Mouse (Mus musculus) limb, embryonic 15.5 days (tissue): ENCODE data around the gene Syt2. TPM values are rescaled to one million over a fixed set of nuclear protein-coding genes. Genes with fewer than 3 reads are reported as not detected.

Experiments used
- ATAC-seq: fragments of 200-750 bp; cut with Nextera tagmentation; 2 replicates; pipeline ENCODE4 v1.8.0; 2017; ENCODE audit warnings: low read depth, moderate TSS enrichment; ENCODE audit not compliant: insufficient number of reproducible peaks, low FRiP score, low TSS enrichment
- H3K27ac ChIP-seq: fragments of 300-500 bp; sonication (generic); 2 replicates; pipeline ENCODE4 v1.5.1; 2015; ENCODE audit warnings: moderate library complexity, mild to moderate bottlenecking, inconsistent platforms
- H3K27me3 ChIP-seq: fragments of 300-500 bp; sonication (generic); 2 replicates; pipeline ENCODE4 v1.6.1; 2015; ENCODE audit warnings: inconsistent platforms
- H3K36me3 ChIP-seq: fragments of 300-500 bp; sonication (generic); 2 replicates; pipeline ENCODE4 v1.6.1; 2015; ENCODE audit warnings: inconsistent platforms
- H3K4me1 ChIP-seq: fragments of 300-500 bp; sonication (generic); 2 replicates; pipeline ENCODE4 v1.6.1; 2015; ENCODE audit warnings: inconsistent platforms
- H3K4me2 ChIP-seq: fragments of 300-500 bp; sonication (generic); 2 replicates; pipeline ENCODE4 v1.6.1; 2015; ENCODE audit warnings: mild to moderate bottlenecking, inconsistent platforms
- H3K4me3 ChIP-seq: fragments of 300-500 bp; sonication (generic); 2 replicates; pipeline ENCODE4 v1.5.1; 2015; ENCODE audit warnings: mild to moderate bottlenecking, inconsistent platforms
- H3K9ac ChIP-seq: fragments of 300-500 bp; sonication (generic); 2 replicates; pipeline ENCODE4 v1.6.1; 2015; ENCODE audit warnings: inconsistent platforms
- H3K9me3 ChIP-seq: fragments of 300-500 bp; sonication (generic); 2 replicates; pipeline ENCODE4 v1.6.1; 2016; ENCODE audit warnings: inconsistent platforms
- WGBS: fragments of 180-500 bp; shearing (Covaris S2); methylation state at CpG from one replicate; pipeline ENCODE4 v1.1.7; 2015; 5-methylcytosine and 5-hydroxymethylcytosine counted together
- polyA plus RNA-seq: library from polyadenylated mRNA; unstranded; fragments of >200 nt; fragmentation: Nextera tagmentation; extraction: Ambion mirVana; gene quantifications from 2 replicates; pipeline ENCODE4 v1.2.1, GENCODE M21; 2015

Gene Syt2
- polyA plus RNA-seq, 1 experiment from 2014 or later, result 1.3 TPM

DNA sequence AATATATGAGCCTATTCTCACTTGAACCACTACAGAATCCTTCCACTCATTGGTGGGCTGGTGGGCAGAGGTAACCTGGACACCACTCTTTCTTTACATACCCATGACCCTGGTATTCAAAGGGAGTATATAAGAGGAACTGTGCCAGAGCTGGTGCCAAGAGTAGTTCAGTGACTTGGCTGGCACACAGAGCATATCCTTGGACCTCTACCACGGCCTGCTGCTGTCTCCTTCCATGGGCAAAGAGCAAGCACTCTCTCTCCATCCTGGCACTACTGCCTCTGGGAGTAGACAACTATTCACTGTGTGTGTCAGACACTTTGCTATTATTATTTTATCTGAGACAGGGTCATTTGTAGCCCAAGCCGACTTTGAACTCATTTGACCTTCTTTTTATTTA, 49.8 kb downstream of the Syt2 start:
- no peaks in the 10 kb centered on the region for H3K36me3 ChIP-seq
- ATAC-seq, result no peak

GRCm38 (mm10) chr1:134697073-134697472, 50.6 kb downstream of the Syt2 start:
- Histone ChIP-seq H3K4me3 (no peak overlapping the region), H3K9me3 (no peaks in the 10 kb centered on the region), H3K27ac (no peak overlapping the region), H3K27me3 (no peaks in the 10 kb centered on the region), H3K9ac (no peak overlapping the region), H3K4me2 (no peak overlapping the region), H3K4me1 (0 out of 2 replicates have a peak, but pooled peaks cover 2% of the 10 kb centered on the region), H3K36me3 (no peaks in the 10 kb centered on the region)
- no peak for ATAC-seq
- 77% methylated on average over 4 of the region's 4 CpGs for WGBS

More for the DNA sequence above, 49.8 kb downstream of the Syt2 start:
- Histone ChIP-seq H3K9me3 (no peaks in the 10 kb centered on the region), H3K27ac (no peak overlapping the region), H3K4me3 (no peak overlapping the region), H3K4me1 (0 out of 2 replicates have a peak, but pooled peaks cover 2% of the 10 kb centered on the region), H3K9ac (no peak overlapping the region), H3K4me2 (no peak overlapping the region), H3K27me3 (no peaks in the 10 kb centered on the region)
- 76% methylated on average over 2 of the region's 2 CpGs for WGBS

DNA sequence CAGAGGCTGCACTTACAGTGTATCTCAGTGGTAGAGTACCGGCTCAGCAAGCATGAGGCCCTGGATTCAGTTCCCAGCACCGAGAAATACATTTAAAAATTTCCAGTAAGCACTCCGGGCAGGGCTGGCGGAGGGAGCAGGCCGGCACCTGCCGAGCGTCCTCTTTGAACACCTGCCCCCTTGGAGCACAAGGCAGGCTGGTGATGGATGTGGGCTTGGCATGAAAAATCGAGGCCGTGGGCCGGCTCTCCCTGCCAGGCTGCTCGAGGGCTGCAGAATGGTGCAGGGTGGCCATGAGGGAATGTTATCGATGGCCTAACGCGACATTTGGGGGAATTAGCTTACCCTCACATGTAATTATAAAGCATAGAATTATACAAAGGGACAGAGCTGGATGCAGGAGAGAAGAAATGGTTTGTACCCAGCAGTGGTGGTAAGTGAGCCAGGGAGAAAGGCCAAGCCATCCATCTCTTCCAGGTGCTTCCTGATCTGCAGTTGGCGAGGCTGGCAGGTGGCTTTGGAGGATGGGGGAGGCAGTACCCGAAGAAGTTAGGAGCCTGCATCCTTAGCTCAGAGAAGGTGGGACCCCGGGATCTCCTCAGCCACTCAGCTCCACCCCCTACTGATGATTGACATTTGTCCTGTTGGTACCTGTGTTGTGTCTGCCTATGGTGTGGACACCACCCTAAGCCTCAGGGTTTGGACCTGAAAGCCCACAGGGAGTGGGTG, 51.2 kb downstream of the Syt2 start:
- Histone ChIP-seq H3K27me3 (no peaks in the 10 kb centered on the region), H3K36me3 (no peaks in the 10 kb centered on the region), H3K4me3 (no peak overlapping the region), H3K4me2 (no peak overlapping the region), H3K4me1 (0 out of 2 replicates have a peak, but pooled peaks cover 2% of the 10 kb centered on the region), H3K27ac (no peak overlapping the region), H3K9ac (no peak overlapping the region), H3K9me3 (no peaks in the 10 kb centered on the region)
- ATAC-seq, result no peak
- 84% methylated on average over 17 of the region's 17 CpGs for WGBS

GRCm38 (mm10) chr1:134698486-134698885, 52.0 kb downstream of the Syt2 start:
- 79% methylated on average over 5 of the region's 5 CpGs for WGBS
- H3K27ac ChIP-seq, result no peak overlapping the region
- H3K9ac ChIP-seq, result no peak overlapping the region
- H3K4me3 ChIP-seq, result no peak overlapping the region
- H3K9me3 ChIP-seq, result no peaks in the 10 kb centered on the region
- H3K27me3 ChIP-seq, result no peaks in the 10 kb centered on the region
- H3K4me1 ChIP-seq, result 0 out of 2 replicates have a peak, but pooled peaks cover 2% of the 10 kb centered on the region
- no peak overlapping the region for H3K4me2 ChIP-seq
- H3K36me3 ChIP-seq, result no peaks in the 10 kb centered on the region
- ATAC-seq, result no peak

- Histone ChIP-seq H3K4me1 (0 out of 2 replicates have a peak, but pooled peaks cover 2% of the 10 kb centered on the region), H3K9me3 (no peaks in the 10 kb centered on the region), H3K27ac (no peak overlapping the region), H3K4me2 (no peak overlapping the region), H3K9ac (no peak overlapping the region), H3K36me3 (no peaks in the 10 kb centered on the region), H3K4me3 (no peak overlapping the region), H3K27me3 (peaks cover 3% of the 10 kb centered on the region; the same call in 1 of the 2 replicates)
- ATAC-seq, result no peak
- 72% methylated on average over 9 of the region's 9 CpGs for WGBS
Observed at GRCm38 (mm10) chr1:134699390-134699789, 52.9 kb downstream of the Syt2 start.

DNA sequence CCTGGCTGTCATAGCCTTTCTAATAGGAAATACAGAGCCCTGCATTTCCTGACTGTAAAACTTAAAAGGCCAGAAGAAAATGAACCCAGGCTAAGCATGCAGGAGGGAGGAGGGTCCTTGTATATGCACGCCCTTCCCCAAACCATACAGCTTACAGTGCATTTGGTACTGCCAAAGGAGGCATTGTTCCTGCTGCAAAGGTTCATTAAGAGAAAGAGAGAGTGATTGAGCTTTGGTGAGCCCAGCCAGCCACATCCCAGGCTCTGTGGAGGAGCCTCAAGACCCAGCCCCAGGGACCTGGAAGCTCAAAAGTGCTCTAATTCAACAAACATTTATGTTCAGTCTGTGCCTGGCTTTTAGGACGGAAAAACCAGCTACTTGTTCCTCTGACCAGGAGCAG, 53.7 kb downstream of the Syt2 start:
- no peak for ATAC-seq
- WGBS, result 37% methylated on average over 2 of the region's 2 CpGs
- H3K27ac ChIP-seq, result no peak overlapping the region

GRCm38 (mm10) chr1:134700634-134701033, 54.2 kb downstream of the Syt2 start:
- no peak overlapping the region for H3K4me2 ChIP-seq
- no peaks in the 10 kb centered on the region for H3K9me3 ChIP-seq
- no peak overlapping the region for H3K27ac ChIP-seq
- no peaks in the 10 kb centered on the region for H3K36me3 ChIP-seq
- no peak for ATAC-seq
- H3K4me1 ChIP-seq, result 0 out of 2 replicates have a peak, but pooled peaks cover 7% of the 10 kb centered on the region
- no peak overlapping the region for H3K4me3 ChIP-seq
- H3K9ac ChIP-seq, result no peak overlapping the region
- 40% methylated on average over 5 of the region's 5 CpGs for WGBS
- H3K27me3 ChIP-seq, result peaks cover 9% of the 10 kb centered on the region

More for the DNA sequence above, 53.7 kb downstream of the Syt2 start:
- H3K9ac ChIP-seq, result no peak overlapping the region
- no peaks in the 10 kb centered on the region for H3K36me3 ChIP-seq
- H3K4me3 ChIP-seq, result no peak overlapping the region
- 0 out of 2 replicates have a peak, but pooled peaks cover 7% of the 10 kb centered on the region for H3K4me1 ChIP-seq
- no peaks in the 10 kb centered on the region for H3K9me3 ChIP-seq
- no peak overlapping the region for H3K4me2 ChIP-seq
- H3K27me3 ChIP-seq, result peaks cover 5% of the 10 kb centered on the region; the same call in 1 of the 2 replicates

DNA sequence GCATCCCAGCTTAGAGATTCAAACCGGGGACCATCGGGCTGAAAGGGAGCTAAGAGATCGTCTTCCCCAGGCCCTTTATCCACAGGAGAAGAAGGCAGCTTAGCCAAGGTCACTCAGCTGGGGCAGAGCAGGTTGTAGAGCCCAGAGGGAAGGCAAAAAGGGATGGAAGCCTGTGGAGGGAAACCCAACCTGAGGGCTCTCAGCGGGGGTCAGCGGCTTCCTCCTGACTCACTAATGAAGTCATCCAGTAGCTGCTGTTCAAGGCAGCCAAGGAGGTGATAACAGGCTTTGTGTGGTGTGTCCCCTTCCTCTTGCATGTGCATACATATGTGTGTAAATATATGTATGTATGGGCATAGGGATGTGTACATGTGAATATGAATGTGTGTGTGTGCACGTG, 54.7 kb downstream of the Syt2 start:
- WGBS, result 30% methylated on average over 6 of the region's 6 CpGs
- H3K9ac ChIP-seq, result no peak overlapping the region
- no peak overlapping the region for H3K4me3 ChIP-seq
- ATAC-seq, result no peak
- H3K27ac ChIP-seq, result no peak overlapping the region
- 0 out of 2 replicates have a peak, but pooled peaks cover 7% of the 10 kb centered on the region for H3K4me1 ChIP-seq
- peaks cover 14% of the 10 kb centered on the region for H3K27me3 ChIP-seq
- H3K9me3 ChIP-seq, result no peaks in the 10 kb centered on the region
- no peak overlapping the region for H3K4me2 ChIP-seq
- H3K36me3 ChIP-seq, result no peaks in the 10 kb centered on the region

GRCm38 (mm10) chr1:134703232-134703631, 56.8 kb downstream of the Syt2 start:
- H3K27me3 ChIP-seq, result peaks cover 34% of the 10 kb centered on the region
- no peak overlapping the region for H3K27ac ChIP-seq
- 91% methylated on average over 2 of the region's 2 CpGs for WGBS
- no peaks in the 10 kb centered on the region for H3K36me3 ChIP-seq
- H3K9ac ChIP-seq, result no peak overlapping the region
- 0 out of 2 replicates have a peak, but pooled peaks cover 7% of the 10 kb centered on the region for H3K4me1 ChIP-seq
- H3K4me3 ChIP-seq, result no peak overlapping the region
- no peak for ATAC-seq
- H3K9me3 ChIP-seq, result no peaks in the 10 kb centered on the region
- H3K4me2 ChIP-seq, result no peak overlapping the region

- Histone ChIP-seq H3K9me3 (no peaks in the 10 kb centered on the region), H3K36me3 (no peaks in the 10 kb centered on the region), H3K27me3 (peaks cover 48% of the 10 kb centered on the region), H3K27ac (no peak overlapping the region), H3K9ac (no peak overlapping the region), H3K4me1 (peaks cover 20% of the 10 kb centered on the region), H3K4me3 (no peak overlapping the region), H3K4me2 (no peak overlapping the region)
- WGBS, result 35% methylated on average over 22 of the region's 22 CpGs
- ATAC-seq, result no peak
Observed at GRCm38 (mm10) chr1:134704396-134705306, 58.2 kb downstream of the Syt2 start.

DNA sequence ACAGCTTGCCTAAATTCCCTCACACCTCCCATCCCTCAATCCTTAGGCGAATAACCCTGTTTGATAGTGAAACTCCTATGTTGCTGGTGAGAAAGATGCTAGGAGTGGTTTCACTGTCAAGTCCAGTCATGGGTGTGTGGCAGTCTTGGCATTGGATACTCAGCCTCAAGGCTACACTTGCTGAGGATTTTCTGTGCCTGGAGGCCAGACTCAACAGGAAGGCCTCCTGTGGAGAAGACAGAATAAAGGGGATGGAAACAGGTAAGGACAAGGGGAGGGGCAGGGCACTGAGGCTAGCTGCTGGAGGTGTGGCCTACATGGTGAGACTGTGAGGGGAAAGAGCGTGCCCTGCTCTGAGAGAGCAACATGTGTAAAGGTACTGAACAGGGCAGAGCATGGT, 60.1 kb downstream of the Syt2 start:
- 58% methylated on average over 2 of the region's 2 CpGs for WGBS
- Histone ChIP-seq H3K4me2 (no peak overlapping the region), H3K27ac (no peak overlapping the region), H3K9me3 (no peaks in the 10 kb centered on the region), H3K9ac (no peak overlapping the region), H3K27me3 (peaks cover 67% of the 10 kb centered on the region), H3K4me1 (peaks cover 21% of the 10 kb centered on the region), H3K36me3 (no peaks in the 10 kb centered on the region), H3K4me3 (no peak overlapping the region)
- ATAC-seq, result no peak

- no peak for ATAC-seq
- WGBS, result 77% methylated on average over 3 of the region's 3 CpGs
- Histone ChIP-seq H3K4me2 (no peak overlapping the region), H3K4me3 (no peak overlapping the region), H3K4me1 (peaks cover 21% of the 10 kb centered on the region), H3K27ac (no peak overlapping the region), H3K9me3 (no peaks in the 10 kb centered on the region), H3K9ac (no peak overlapping the region), H3K27me3 (peaks cover 74% of the 10 kb centered on the region), H3K36me3 (no peaks in the 10 kb centered on the region)
Observed at GRCm38 (mm10) chr1:134707516-134707915, 61.0 kb downstream of the Syt2 start.
